Mouse (Mus musculus) testis, adult 2 months (tissue): Measurements from ENCODE around the gene Gm5105.

Experiments
- CTCF ChIP-seq: fragments of 200-500 bp; IDR thresholded peaks from 2 replicates; pipeline ENCODE4 v1.5.1; 2012; ENCODE audit warnings: low read depth, mild to moderate bottlenecking, inconsistent platforms, low read length, moderate library complexity; ENCODE audit not compliant: control insufficient read depth, insufficient read depth, insufficient replicate concordance
- POLR2A ChIP-seq: fragments of 200-500 bp; IDR thresholded peaks from 2 replicates; pipeline ENCODE4 v1.6.1; 2012; ENCODE audit warnings: low read depth, mild to moderate bottlenecking, inconsistent platforms, low read length, moderate library complexity; ENCODE audit not compliant: control insufficient read depth

GRCm38 (mm10) chr3:138049555-138049954, 17.6 kb downstream of the Gm5105 start:
- TF ChIP-seq CTCF = no peak
- no peak for TF ChIP-seq POLR2A
